Mouse (Mus musculus) forebrain, embryonic 16.5 days (tissue): ENCODE data around the gene Ifitm2. TPM values are rescaled to one million over a fixed set of nuclear protein-coding genes. Genes with fewer than 3 reads are reported as not detected.
"Not testable (repeated sequence)": the region's sequence is repeated elsewhere in the genome, so short reads cannot be mapped to it uniquely, and the experiment has no call there.

ENCODE experiments used
- ATAC-seq: fragments of 200-750 bp; cut with Nextera tagmentation; 2 replicates; pipeline ENCODE4 v1.8.0; 2017; ENCODE audit warnings: mild to moderate bottlenecking, moderate library complexity
- H3K27ac ChIP-seq: fragments of 300-500 bp; sonication (generic); 2 replicates; pipeline ENCODE4 v1.5.1; 2014; ENCODE audit warnings: low read length, control low read depth
- H3K27me3 ChIP-seq: fragments of 300-500 bp; sonication (generic); replicated peaks from 2 replicates; pipeline ENCODE4 v1.6.1; 2014; ENCODE audit warnings: low read length; ENCODE audit not compliant: control insufficient read depth, insufficient read depth
- H3K36me3 ChIP-seq: fragments of 300-500 bp; sonication (generic); 2 replicates; pipeline ENCODE4 v1.6.1; 2014; ENCODE audit not compliant: control insufficient read depth, insufficient read depth
- H3K4me1 ChIP-seq: fragments of 300-500 bp; sonication (generic); replicated peaks from 2 replicates; pipeline ENCODE4 v1.6.1; 2014; ENCODE audit warnings: low read length; ENCODE audit not compliant: control insufficient read depth, insufficient read depth
- H3K4me2 ChIP-seq: fragments of 300-500 bp; sonication (generic); 2 replicates; pipeline ENCODE4 v1.6.1; 2014; ENCODE audit warnings: mild to moderate bottlenecking, low read length, control low read depth
- H3K4me3 ChIP-seq: fragments of 300-500 bp; sonication (generic); replicated peaks from 2 replicates; pipeline ENCODE4 v1.5.1; 2014; ENCODE audit warnings: mild to moderate bottlenecking, low read length, control low read depth
- H3K9ac ChIP-seq: fragments of 300-500 bp; sonication (generic); replicated peaks from 2 replicates; pipeline ENCODE4 v1.6.1; 2014; ENCODE audit warnings: low read depth, low read length, control low read depth
- H3K9me3 ChIP-seq: fragments of 300-500 bp; sonication (generic); 2 replicates; pipeline ENCODE4 v1.6.1; 2016; ENCODE audit warnings: low read length; ENCODE audit not compliant: control insufficient read depth
- WGBS: fragments of 180-500 bp; shearing (Covaris S2); extraction: QIAGEN DNeasy Blood & Tissue Kit; methylation state at CpG from one replicate; pipeline ENCODE4 v1.1.7; 2014; 5-methylcytosine and 5-hydroxymethylcytosine counted together
- polyA plus RNA-seq: library from polyadenylated mRNA; unstranded; fragments of >200 nt; fragmentation: Nextera tagmentation; extraction: Ambion mirVana; gene quantifications from 2 replicates; pipeline ENCODE4 v1.2.1, GENCODE M21; 2015

The Ifitm2 gene
- polyA plus RNA-seq, 1 experiment from 2014 or later = 126 TPM

DNA sequence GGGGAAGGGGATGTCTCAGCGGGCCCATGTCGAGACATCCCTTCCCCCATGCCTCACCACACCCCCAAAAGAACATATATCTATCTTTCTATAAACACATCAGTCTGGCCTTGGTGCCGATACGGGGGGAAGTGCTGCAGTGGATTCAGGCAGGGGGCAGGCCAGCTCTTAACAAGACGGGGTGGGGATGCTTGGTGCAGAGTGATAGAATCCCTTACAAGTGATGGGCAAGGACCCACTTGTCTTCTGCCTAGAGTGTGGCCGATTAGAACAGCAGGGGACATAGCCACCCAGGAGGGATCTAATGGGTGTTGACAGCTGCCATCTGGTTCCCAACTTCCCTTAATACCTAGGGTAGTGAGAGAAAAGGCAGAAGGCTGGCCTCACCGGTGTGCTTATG, 15.1 kb upstream of the Ifitm2 start:
- no peak overlapping the region for H3K9ac ChIP-seq
- WGBS = 54% methylated on average over 7 of the region's 7 CpGs
- no peak for ATAC-seq
- no peak overlapping the region for H3K4me3 ChIP-seq
- H3K27me3 ChIP-seq = no peaks in the 10 kb centered on the region
- H3K4me2 ChIP-seq = no peak overlapping the region
- H3K36me3 ChIP-seq = no peaks in the 10 kb centered on the region
- no peaks in the 10 kb centered on the region for H3K9me3 ChIP-seq
- H3K27ac ChIP-seq = no peak overlapping the region
- no peaks in the 10 kb centered on the region for H3K4me1 ChIP-seq

DNA sequence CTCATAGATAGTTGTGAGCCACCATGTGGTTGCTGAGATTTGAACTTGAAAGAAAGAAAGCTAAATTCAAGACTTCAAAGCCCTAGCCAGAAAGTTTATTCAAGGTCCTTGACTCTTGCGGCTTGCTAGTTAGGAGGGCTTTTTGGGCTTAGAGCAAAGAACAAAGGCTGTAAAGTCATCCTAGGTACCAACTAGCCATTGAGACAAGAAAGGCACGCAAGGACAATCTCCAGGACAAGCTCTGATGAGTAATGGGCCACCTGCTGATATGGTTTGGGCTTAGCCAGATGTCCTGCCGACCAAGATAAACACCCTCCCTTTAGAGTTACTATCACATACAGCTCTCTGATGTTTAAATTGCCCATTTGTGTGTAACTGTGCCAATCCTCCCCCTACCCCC, 12.9 kb upstream of the Ifitm2 start:
- not testable (repeated sequence) for H3K36me3 ChIP-seq, ATAC-seq, H3K27ac ChIP-seq, H3K4me3 ChIP-seq, H3K4me2 ChIP-seq, H3K4me1 ChIP-seq, H3K27me3 ChIP-seq, H3K9me3 ChIP-seq, H3K9ac ChIP-seq
- WGBS = 25% methylated on average over 3 of the region's 3 CpGs

DNA sequence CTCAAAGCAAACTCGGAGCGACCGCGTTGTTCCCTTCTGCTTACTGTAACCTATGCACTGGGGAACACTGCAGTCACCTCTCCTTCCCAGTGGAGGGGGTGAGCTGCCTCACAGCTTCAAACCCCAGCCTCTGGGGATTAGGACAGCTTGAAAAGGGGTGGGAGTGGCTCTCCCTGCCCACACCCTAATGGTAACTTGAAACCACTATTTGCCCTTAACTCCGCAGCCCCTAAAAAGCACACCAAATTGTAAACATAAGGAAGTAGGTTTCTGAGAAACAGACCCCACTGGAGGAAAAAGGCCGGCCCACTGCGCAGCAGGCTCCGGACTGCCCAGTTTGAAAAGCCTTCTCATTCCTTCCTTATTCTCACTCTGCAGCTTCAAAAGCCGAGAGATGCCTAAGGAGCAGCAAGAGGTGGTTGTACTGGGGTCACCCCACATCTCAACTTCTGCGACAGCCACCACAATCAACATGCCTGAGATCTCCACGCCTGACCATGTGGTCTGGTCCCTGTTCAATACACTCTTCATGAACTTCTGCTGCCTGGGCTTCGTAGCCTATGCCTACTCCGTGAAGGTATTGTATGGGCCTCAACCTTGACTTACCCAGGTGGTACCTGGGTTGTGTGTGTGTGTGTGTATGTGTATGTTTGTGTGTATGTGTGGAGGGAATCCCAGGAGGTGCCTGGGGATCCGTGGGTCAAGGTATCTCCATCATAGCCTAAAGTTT, 12.2 kb upstream of the Ifitm2 start:
- Histone ChIP-seq H3K36me3 (no peaks in the 10 kb centered on the region), H3K9me3 (no peaks in the 10 kb centered on the region), H3K4me3 (no peak overlapping the region), H3K27ac (no peak overlapping the region), H3K27me3 (no peaks in the 10 kb centered on the region; the same call in 1 of the 2 replicates), H3K4me1 (no peaks in the 10 kb centered on the region), H3K9ac (no peak overlapping the region), H3K4me2 (no peak overlapping the region)
- no peak for ATAC-seq
- 11% methylated on average over 14 of the region's 14 CpGs for WGBS

DNA sequence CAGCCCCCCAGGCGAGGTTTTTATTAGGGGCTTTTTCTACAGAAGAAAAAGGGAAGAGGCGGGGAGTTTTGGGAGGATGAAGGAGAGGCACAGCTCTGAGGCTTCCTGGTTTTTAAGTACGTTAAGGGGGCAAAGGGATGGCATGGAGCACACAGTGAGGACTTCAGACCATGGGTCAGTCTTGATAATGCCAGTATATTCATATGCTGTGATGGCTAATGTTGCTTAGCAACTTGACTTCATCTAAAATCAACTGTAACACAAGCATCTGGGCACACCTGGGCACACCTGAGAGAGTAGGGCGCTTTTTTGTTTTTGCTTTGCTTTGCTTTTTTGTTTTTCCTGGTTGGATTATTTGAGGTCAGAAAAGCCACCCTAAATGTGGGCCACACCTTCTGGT, 11.1 kb upstream of the Ifitm2 start, which contains the start of gene Ifitm1:
Gene Ifitm1, plus strand, starts transcription at position 301 of the 400 bp plus-strand sequence.
- H3K27me3 ChIP-seq = no peaks in the 10 kb centered on the region; the same call in 1 of the 2 replicates
- H3K27ac ChIP-seq = no peak within 1 kb of the TSS
- H3K4me3 ChIP-seq = no peak within 1 kb of the TSS
- no peak within 1 kb of the TSS for H3K4me2 ChIP-seq
- no peaks in the 10 kb centered on the region for H3K9me3 ChIP-seq
- 84% methylated on average over 4 of the region's 4 CpGs for WGBS
- H3K36me3 ChIP-seq = no peaks in the 10 kb centered on the region
- ATAC-seq = no peak
- H3K4me1 ChIP-seq = no peaks in the 10 kb centered on the region
- H3K9ac ChIP-seq = no peak within 1 kb of the TSS

DNA sequence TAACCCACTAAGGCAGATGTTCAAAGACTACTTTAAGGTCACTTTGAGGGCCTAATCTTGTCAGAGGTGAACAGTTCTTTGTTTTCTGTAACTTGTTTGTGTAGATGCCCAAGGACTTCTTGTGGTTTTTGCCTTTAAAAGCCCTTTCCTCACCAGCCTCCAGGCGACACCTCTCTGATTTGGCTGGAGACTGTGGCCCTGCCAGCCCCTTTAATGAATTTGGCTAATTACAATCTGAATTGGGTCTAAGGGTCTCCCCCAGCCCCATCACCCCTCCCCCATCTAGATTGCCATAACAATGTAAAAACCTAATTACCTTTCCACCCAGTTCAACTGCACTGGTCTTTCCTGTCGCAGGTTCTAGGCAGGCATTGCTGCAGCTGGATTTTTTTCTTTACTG, 6.9 kb upstream of the Ifitm2 start:
- Histone ChIP-seq H3K9ac (no peak overlapping the region), H3K36me3 (no peaks in the 10 kb centered on the region), H3K9me3 (no peaks in the 10 kb centered on the region), H3K4me1 (peaks cover 2% of the 10 kb centered on the region; the same call in 1 of the 2 replicates), H3K27ac (no peak overlapping the region), H3K27me3 (peaks cover 2% of the 10 kb centered on the region; the same call in 1 of the 2 replicates), H3K4me3 (no peak overlapping the region), H3K4me2 (no peak overlapping the region)
- ATAC-seq = no peak
- WGBS = 20% methylated on average over 2 of the region's 2 CpGs

DNA sequence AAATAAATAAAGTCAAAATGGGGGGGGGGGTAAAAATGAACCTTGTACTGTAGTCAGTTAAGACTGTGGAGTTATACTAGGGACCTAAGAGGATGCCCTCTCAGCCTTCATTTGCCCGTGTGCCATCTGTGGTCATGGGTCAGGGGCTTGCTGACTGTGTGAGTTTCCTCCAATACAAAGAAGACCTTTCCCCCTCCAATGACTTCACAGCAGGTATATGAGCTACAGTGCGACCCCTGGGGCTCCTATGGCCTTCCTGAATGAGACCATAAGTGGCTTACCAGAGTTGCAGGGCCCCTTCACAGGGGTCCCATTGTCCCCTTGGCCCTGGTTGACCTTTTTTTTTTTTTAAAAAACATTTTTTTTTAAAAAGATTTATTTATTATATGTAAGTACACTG, 5.6 kb upstream of the Ifitm2 start:
- ATAC-seq = no peak
- Histone ChIP-seq H3K27me3 (peaks cover 2% of the 10 kb centered on the region; the same call in 1 of the 2 replicates), H3K36me3 (no peaks in the 10 kb centered on the region), H3K4me2 (no peak overlapping the region), H3K4me3 (no peak overlapping the region), H3K4me1 (peaks cover 2% of the 10 kb centered on the region; the same call in 1 of the 2 replicates), H3K27ac (no peak overlapping the region), H3K9ac (no peak overlapping the region), H3K9me3 (no peaks in the 10 kb centered on the region)
- 57% methylated on average over 2 of the region's 2 CpGs for WGBS

DNA sequence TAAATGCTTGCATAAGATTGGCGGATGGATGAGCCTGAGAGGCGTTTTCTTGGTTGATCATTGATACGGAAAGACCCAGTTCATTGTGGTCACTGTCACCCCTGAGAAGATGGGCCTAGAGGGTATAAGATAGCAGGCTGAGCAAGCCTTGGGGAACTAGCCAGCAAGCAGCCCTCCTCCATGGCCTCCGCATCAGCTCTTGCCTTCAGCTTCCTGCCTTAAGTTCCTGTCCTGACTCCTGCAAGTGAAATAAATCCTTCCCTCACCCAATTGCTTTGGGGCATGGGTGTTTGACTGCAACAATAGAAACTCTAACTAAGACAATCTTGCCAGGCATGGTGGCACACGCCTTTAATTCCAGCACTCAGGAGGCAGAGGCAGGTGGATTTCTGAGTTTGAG, 4.2 kb upstream of the Ifitm2 start:
- Histone ChIP-seq H3K27me3 (peaks cover 2% of the 10 kb centered on the region; the same call in 1 of the 2 replicates), H3K4me3 (no peak overlapping the region), H3K9ac (no peak overlapping the region), H3K4me1 (peaks cover 7% of the 10 kb centered on the region), H3K9me3 (no peaks in the 10 kb centered on the region), H3K36me3 (no peaks in the 10 kb centered on the region), H3K4me2 (no peak overlapping the region), H3K27ac (no peak overlapping the region)
- ATAC-seq = no peak
- 38% methylated on average over 5 of the region's 5 CpGs for WGBS

DNA sequence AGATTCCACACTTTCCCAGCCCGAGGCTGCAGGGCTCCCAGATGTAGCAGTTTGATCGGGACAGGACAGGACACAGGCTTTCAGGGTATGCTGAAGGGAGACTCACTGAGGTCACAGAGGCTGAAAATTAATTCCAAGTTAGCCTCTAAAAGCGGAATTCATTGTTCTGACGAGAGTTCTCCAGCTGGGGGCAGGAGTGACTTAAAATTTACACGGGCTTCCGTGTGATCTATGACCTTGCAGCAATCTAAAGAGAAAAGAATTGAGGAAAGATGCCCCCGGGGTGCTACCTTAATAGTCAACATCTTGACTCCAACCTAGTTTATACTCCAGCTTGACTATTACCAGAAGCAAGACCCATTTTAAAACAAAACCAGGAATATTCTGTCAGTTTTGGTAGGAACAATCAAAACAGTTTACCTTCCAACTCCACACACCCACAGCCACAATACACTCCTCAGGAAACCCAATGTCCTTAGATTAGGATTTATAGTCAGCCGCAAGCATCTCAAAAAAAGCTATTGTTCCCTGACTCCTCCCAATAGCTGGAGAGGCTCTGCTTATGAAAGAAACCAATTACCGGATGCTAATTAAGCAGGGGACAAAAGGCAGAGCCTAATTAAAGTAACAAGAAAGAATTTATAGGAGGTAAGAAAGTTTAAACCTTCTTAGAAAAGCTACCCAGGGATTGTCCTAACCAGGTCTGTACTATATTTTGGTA, 3.6 kb upstream of the Ifitm2 start:
- H3K4me3 ChIP-seq = no peak overlapping the region
- WGBS = under 1% methylated on average over 9 of the region's 9 CpGs
- no peak for ATAC-seq

DNA sequence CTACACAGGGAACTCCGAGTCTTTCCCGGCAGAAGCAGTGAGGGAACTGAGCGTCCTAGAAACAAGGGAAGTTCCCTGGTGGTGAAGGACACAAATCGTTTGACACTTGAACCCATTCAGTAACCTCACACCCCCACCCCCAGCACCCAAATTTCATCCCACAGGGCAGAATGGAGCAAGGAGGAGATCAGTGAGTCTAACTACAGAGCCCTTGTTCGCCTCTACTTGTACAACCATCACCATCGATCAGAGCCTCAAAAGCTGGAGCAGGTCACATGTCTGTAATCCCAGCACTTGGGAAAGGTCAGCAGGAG, 726 bp upstream of the Ifitm2 start:
- Histone ChIP-seq H3K9me3 (no peaks in the 10 kb centered on the region), H3K27ac (no peak overlapping the region), H3K27me3 (0 out of 2 replicates have a peak, but pooled peaks cover 2% of the 10 kb centered on the region), H3K4me3 (no peak overlapping the region), H3K4me2 (no peak overlapping the region), H3K9ac (no peak overlapping the region), H3K36me3 (no peaks in the 10 kb centered on the region), H3K4me1 (peaks cover 8% of the 10 kb centered on the region)
- ATAC-seq = no peak
- WGBS = 67% methylated on average over 6 of the region's 6 CpGs

More for the DNA sequence above, 3.6 kb upstream of the Ifitm2 start:
- no peaks in the 10 kb centered on the region for H3K36me3 ChIP-seq
- H3K27me3 ChIP-seq = 0 out of 2 replicates have a peak, but pooled peaks cover 2% of the 10 kb centered on the region
- H3K9ac ChIP-seq = no peak overlapping the region
- no peak overlapping the region for H3K4me2 ChIP-seq
- no peaks in the 10 kb centered on the region for H3K9me3 ChIP-seq
- H3K4me1 ChIP-seq = peaks cover 8% of the 10 kb centered on the region
- H3K27ac ChIP-seq = no peak overlapping the region
